Mouse (Mus musculus) neural tube, embryonic 13.5 days (tissue): ENCODE measurements at regions not wholly inside any gene's neighbourhood (a gene's known extent, or its start where the extent isn't known, plus 50 kb on each side); places are given as distances from the start of the nearest gene placed in this dataset.

ENCODE experiments used
- ATAC-seq: fragments of 200-750 bp; cut with Nextera tagmentation; 2 replicates; pipeline ENCODE4 v1.8.0; 2017; ENCODE audit warnings: low read depth, mild to moderate bottlenecking, moderate TSS enrichment, moderate library complexity
- H3K27ac ChIP-seq: fragments of 300-500 bp; sonication (generic); replicated peaks from 2 replicates; pipeline ENCODE4 v1.5.1; 2015; ENCODE audit warnings: moderate library complexity, mild to moderate bottlenecking, inconsistent platforms
- H3K27me3 ChIP-seq: fragments of 300-500 bp; sonication (generic); 2 replicates; pipeline ENCODE4 v1.6.1; 2015; ENCODE audit warnings: mild to moderate bottlenecking, inconsistent platforms
- H3K36me3 ChIP-seq: fragments of 300-500 bp; sonication (generic); 2 replicates; pipeline ENCODE4 v1.6.1; 2015; ENCODE audit warnings: mild to moderate bottlenecking, inconsistent platforms
- H3K4me1 ChIP-seq: fragments of 300-500 bp; sonication (generic); replicated peaks from 2 replicates; pipeline ENCODE4 v1.6.1; 2015; ENCODE audit warnings: inconsistent platforms
- H3K4me2 ChIP-seq: fragments of 300-500 bp; sonication (generic); 2 replicates; pipeline ENCODE4 v1.6.1; 2015; ENCODE audit warnings: inconsistent platforms, mild to moderate bottlenecking, moderate library complexity
- H3K4me3 ChIP-seq: fragments of 300-500 bp; sonication (generic); 2 replicates; pipeline ENCODE4 v1.5.1; 2015; ENCODE audit warnings: mild to moderate bottlenecking, inconsistent platforms
- H3K9ac ChIP-seq: fragments of 300-500 bp; sonication (generic); 2 replicates; pipeline ENCODE4 v1.6.1; 2015; ENCODE audit warnings: moderate library complexity, mild to moderate bottlenecking, inconsistent platforms
- H3K9me3 ChIP-seq: fragments of 300-500 bp; sonication (generic); 2 replicates; pipeline ENCODE4 v1.6.1; 2016; ENCODE audit warnings: inconsistent platforms
- WGBS: fragments of 180-500 bp; shearing (Covaris S2); methylation state at CpG from one replicate; pipeline ENCODE4 v1.1.7; 2015; 5-methylcytosine and 5-hydroxymethylcytosine counted together

DNA sequence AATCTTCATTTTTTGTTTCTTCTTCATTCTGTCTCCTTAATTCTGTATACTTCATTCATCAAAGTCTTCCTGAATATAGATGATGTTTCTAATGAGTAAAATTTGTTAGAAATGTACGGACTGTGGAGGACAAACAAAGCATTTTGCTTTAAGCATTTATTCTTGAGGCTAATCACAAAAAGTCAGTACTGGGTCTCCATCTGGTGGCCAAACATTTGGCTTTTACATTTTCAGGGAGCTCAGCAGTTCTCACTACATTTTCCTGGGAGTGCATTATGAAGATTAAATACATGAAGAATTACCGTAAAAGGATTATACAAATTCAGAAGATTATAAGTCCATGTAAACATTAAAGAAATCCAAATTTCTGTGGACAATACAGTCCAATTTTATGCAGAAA is 123.6 kb upstream of the Apob start:
- H3K27ac ChIP-seq = no peak overlapping the region
- H3K27me3 ChIP-seq = no peaks in the 10 kb centered on the region
- no peaks in the 10 kb centered on the region for H3K4me1 ChIP-seq
- no peaks in the 10 kb centered on the region for H3K9me3 ChIP-seq
- no peaks in the 10 kb centered on the region for H3K36me3 ChIP-seq
- WGBS = 80% methylated on average over 2 of the region's 2 CpGs
- ATAC-seq = no peak
- H3K4me2 ChIP-seq = no peak overlapping the region
- no peak overlapping the region for H3K4me3 ChIP-seq
- no peak overlapping the region for H3K9ac ChIP-seq

GRCm38 (mm10) chr12:7855683-7856082 is 121.8 kb upstream of the Apob start:
- no peaks in the 10 kb centered on the region for H3K36me3 ChIP-seq
- no peak overlapping the region for H3K27ac ChIP-seq
- no peaks in the 10 kb centered on the region for H3K27me3 ChIP-seq
- no peaks in the 10 kb centered on the region for H3K4me1 ChIP-seq
- 0 out of 2 replicates have a peak, but pooled peaks cover 3% of the 10 kb centered on the region for H3K9me3 ChIP-seq
- WGBS = 89% methylated on average over 2 of the region's 2 CpGs
- ATAC-seq = no peak
- H3K9ac ChIP-seq = no peak overlapping the region
- H3K4me2 ChIP-seq = no peak overlapping the region
- no peak overlapping the region for H3K4me3 ChIP-seq

- Histone ChIP-seq H3K4me3 (no peak overlapping the region), H3K4me1 (no peaks in the 10 kb centered on the region), H3K9me3 (0 out of 2 replicates have a peak, but pooled peaks cover 3% of the 10 kb centered on the region), H3K9ac (no peak overlapping the region), H3K36me3 (no peaks in the 10 kb centered on the region), H3K27ac (no peak overlapping the region), H3K4me2 (no peak overlapping the region), H3K27me3 (no peaks in the 10 kb centered on the region)
- no peak for ATAC-seq
- WGBS = 89% methylated on average over 28 of the region's 28 CpGs
These were observed 117.9 kb upstream of the Apob start for GRCm38 (mm10) chr12:7859533-7859932.

- WGBS = 77% methylated on average over 3 of the region's 3 CpGs
- H3K4me2 ChIP-seq = no peak overlapping the region
- no peak overlapping the region for H3K4me3 ChIP-seq
- H3K36me3 ChIP-seq = no peaks in the 10 kb centered on the region
- no peaks in the 10 kb centered on the region for H3K9me3 ChIP-seq
- H3K9ac ChIP-seq = no peak overlapping the region
- no peaks in the 10 kb centered on the region for H3K27me3 ChIP-seq
- no peak for ATAC-seq
- no peaks in the 10 kb centered on the region for H3K4me1 ChIP-seq
- no peak overlapping the region for H3K27ac ChIP-seq
These were observed 107.4 kb upstream of the Apob start for GRCm38 (mm10) chr12:7870004-7870403.

- Histone ChIP-seq H3K27me3 (no peaks in the 10 kb centered on the region), H3K4me3 (no peak overlapping the region), H3K9ac (no peak overlapping the region), H3K27ac (no peak overlapping the region), H3K36me3 (no peaks in the 10 kb centered on the region), H3K4me2 (no peak overlapping the region), H3K4me1 (no peaks in the 10 kb centered on the region), H3K9me3 (no peaks in the 10 kb centered on the region)
- 87% methylated on average over 5 of the region's 5 CpGs for WGBS
- ATAC-seq = no peak
These were observed 107.0 kb upstream of the Apob start for GRCm38 (mm10) chr12:7870473-7870872.

DNA sequence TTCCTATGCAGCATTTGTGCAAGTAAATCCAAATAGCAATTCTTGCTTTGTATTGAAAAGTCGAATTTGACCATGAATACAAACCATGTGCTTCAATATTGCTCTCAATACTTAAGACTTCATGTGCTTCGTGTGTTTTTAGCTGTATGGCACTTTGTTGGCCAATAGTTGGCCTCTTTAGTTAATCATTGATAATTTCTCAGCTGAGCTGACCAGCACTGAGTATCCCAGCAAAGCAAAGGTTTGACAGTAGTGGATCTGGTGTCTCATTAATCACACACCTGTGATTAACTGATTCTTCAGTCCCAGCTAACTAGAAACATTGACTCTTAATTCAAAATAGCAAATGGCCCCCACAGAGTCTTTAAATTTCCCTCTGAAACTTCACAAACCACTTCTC is 102.0 kb upstream of the Apob start:
- Histone ChIP-seq H3K4me1 (no peaks in the 10 kb centered on the region), H3K4me2 (no peak overlapping the region), H3K9me3 (no peaks in the 10 kb centered on the region), H3K27ac (no peak overlapping the region), H3K36me3 (no peaks in the 10 kb centered on the region), H3K27me3 (no peaks in the 10 kb centered on the region), H3K4me3 (no peak overlapping the region), H3K9ac (no peak overlapping the region)
- no peak for ATAC-seq
- 64% methylated on average over 2 of the region's 2 CpGs for WGBS

GRCm38 (mm10) chr12:7876302-7877063 is 101.0 kb upstream of the Apob start:
- no peaks in the 10 kb centered on the region for H3K36me3 ChIP-seq
- no peaks in the 10 kb centered on the region for H3K4me1 ChIP-seq
- H3K9ac ChIP-seq = no peak overlapping the region
- no peak overlapping the region for H3K4me3 ChIP-seq
- ATAC-seq = no peak
- no peaks in the 10 kb centered on the region for H3K9me3 ChIP-seq
- H3K27ac ChIP-seq = no peak overlapping the region
- no peak overlapping the region for H3K4me2 ChIP-seq
- 88% methylated on average over 11 of the region's 11 CpGs for WGBS
- no peaks in the 10 kb centered on the region for H3K27me3 ChIP-seq

DNA sequence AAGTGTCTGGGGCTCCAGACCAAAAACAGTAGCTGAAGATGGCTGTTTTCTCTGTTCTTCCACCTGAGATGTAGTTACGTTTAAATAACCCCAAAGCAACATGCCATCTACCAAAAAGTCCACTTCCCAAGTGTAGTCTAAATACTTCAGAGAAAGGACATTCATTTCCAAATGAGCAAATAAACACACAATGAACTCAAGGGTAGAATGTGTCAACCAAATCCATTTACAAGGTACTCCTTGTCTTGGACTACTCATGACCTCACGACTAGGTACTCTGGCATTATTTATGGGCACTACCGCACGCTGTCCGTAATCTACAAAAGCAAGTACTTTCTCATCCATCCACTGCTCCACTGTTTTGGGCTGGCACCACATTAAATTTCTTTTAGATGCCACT is 98.7 kb upstream of the Apob start:
- 93% methylated on average over 5 of the region's 5 CpGs for WGBS
- Histone ChIP-seq H3K4me1 (no peaks in the 10 kb centered on the region), H3K9ac (no peak overlapping the region), H3K4me3 (no peak overlapping the region), H3K27me3 (no peaks in the 10 kb centered on the region), H3K27ac (no peak overlapping the region), H3K4me2 (no peak overlapping the region), H3K36me3 (no peaks in the 10 kb centered on the region), H3K9me3 (no peaks in the 10 kb centered on the region)
- ATAC-seq = no peak

DNA sequence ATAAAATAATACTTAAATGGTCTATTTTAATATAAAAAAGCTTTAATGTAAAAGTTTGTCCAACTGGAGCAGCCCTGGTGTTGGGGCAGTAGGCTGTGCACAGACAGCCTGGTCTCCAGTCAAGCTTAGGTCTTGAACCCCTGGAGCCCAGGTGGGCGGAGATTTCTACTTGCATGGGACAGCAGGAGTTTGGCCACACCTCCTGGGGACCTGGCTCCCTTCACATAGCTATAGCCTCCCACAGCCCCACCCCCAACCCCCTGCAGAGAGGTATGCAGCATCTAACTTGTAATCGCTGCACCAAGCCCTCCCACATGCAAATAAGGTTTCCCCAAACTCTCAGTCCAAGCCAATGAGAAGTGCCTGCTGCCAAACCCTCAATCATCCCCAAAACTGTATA is 81.3 kb upstream of the Apob start:
- Histone ChIP-seq H3K9ac (no peak overlapping the region), H3K4me3 (no peak overlapping the region), H3K4me1 (no peaks in the 10 kb centered on the region), H3K4me2 (no peak overlapping the region), H3K27me3 (no peaks in the 10 kb centered on the region), H3K27ac (no peak overlapping the region), H3K9me3 (no peaks in the 10 kb centered on the region), H3K36me3 (no peaks in the 10 kb centered on the region)
- ATAC-seq = no peak
- 55% methylated on average over 2 of the region's 2 CpGs for WGBS

GRCm38 (mm10) chr12:7905329-7905728 is 72.1 kb upstream of the Apob start:
- Histone ChIP-seq H3K9me3 (no peaks in the 10 kb centered on the region), H3K36me3 (no peaks in the 10 kb centered on the region), H3K4me2 (no peak overlapping the region), H3K27me3 (no peaks in the 10 kb centered on the region), H3K4me3 (no peak overlapping the region), H3K9ac (no peak overlapping the region), H3K4me1 (no peaks in the 10 kb centered on the region), H3K27ac (no peak overlapping the region)
- 84% methylated on average over 2 of the region's 2 CpGs for WGBS
- ATAC-seq = no peak

GRCm38 (mm10) chr12:7906831-7907230 is 70.6 kb upstream of the Apob start:
- WGBS = 77% methylated on average over 2 of the region's 2 CpGs
- H3K4me3 ChIP-seq = no peak overlapping the region
- no peak for ATAC-seq
- no peak overlapping the region for H3K4me2 ChIP-seq
- H3K36me3 ChIP-seq = no peaks in the 10 kb centered on the region
- H3K27me3 ChIP-seq = no peaks in the 10 kb centered on the region
- no peak overlapping the region for H3K27ac ChIP-seq
- H3K9ac ChIP-seq = no peak overlapping the region
- H3K9me3 ChIP-seq = no peaks in the 10 kb centered on the region
- no peaks in the 10 kb centered on the region for H3K4me1 ChIP-seq

GRCm38 (mm10) chr12:7909746-7910360 is 67.6 kb upstream of the Apob start:
- no peak overlapping the region for H3K27ac ChIP-seq
- no peaks in the 10 kb centered on the region for H3K4me1 ChIP-seq
- no peak overlapping the region for H3K4me2 ChIP-seq
- WGBS = 69% methylated on average over 9 of the region's 9 CpGs
- H3K9me3 ChIP-seq = no peaks in the 10 kb centered on the region
- no peaks in the 10 kb centered on the region for H3K36me3 ChIP-seq
- H3K27me3 ChIP-seq = no peaks in the 10 kb centered on the region
- no peak overlapping the region for H3K4me3 ChIP-seq
- no peak for ATAC-seq
- no peak overlapping the region for H3K9ac ChIP-seq

DNA sequence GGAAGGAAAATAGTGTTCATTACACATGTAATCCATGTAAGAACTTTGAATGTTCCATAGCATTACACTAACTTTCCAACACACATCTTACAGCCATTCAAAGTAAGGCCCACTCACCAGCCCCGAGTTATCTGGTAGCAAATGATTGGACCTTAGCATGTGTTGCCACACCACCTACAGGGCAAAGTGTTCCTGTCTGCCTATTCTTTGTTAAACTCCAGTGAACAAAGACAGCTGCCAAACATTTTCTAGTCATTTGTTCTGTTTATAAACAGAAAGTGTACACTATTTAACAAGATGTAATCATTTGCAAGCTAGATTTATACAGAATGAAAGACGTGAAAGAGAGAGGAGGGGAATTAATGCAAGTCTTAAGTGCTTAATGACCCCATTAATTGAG is 66.9 kb upstream of the Apob start:
- Histone ChIP-seq H3K9ac (no peak overlapping the region), H3K36me3 (no peaks in the 10 kb centered on the region), H3K4me3 (no peak overlapping the region), H3K9me3 (no peaks in the 10 kb centered on the region), H3K4me2 (no peak overlapping the region), H3K27ac (no peak overlapping the region), H3K4me1 (no peaks in the 10 kb centered on the region), H3K27me3 (no peaks in the 10 kb centered on the region)
- no peak for ATAC-seq
- 58% methylated on average over 2 of the region's 2 CpGs for WGBS
